Mouse (Mus musculus) forelimb bud, embryonic 11.5 days (tissue): ENCODE data around the gene Ndufc1.
"Not testable (repeated sequence)": the region's sequence is repeated elsewhere in the genome, so short reads cannot be mapped to it uniquely, and the experiment has no call there.

Source experiments
- DNase-seq: peaks from one replicate; pipeline ENCODE4 v3.0.0-alpha.2; 2012; ENCODE audit warnings: low read depth, low spot score

Gene Ndufc1

GRCm38 (mm10) chr3:51408561-51409183 lies at the start of gene Ndufc1:
Gene Ndufc1, minus strand, starts transcription at chr3:51408988.
- peak; percentile 96 for DNase-seq

GRCm38 (mm10) chr3:51434871-51435595 lies 26.2 kb upstream of the Ndufc1 start:
- DNase-seq, result no peak

GRCm38 (mm10) chr3:51434364-51434763 lies 25.6 kb upstream of the Ndufc1 start:
- DNase-seq, result not testable (repeated sequence)

GRCm38 (mm10) chr3:51425394-51425793 lies 16.6 kb upstream of the Ndufc1 start:
- no peak for DNase-seq

GRCm38 (mm10) chr3:51421921-51422320 lies 13.1 kb upstream of the Ndufc1 start:
- no peak for DNase-seq

- DNase-seq, result no peak
Observed at GRCm38 (mm10) chr3:51417966-51418365, 9.2 kb upstream of the Ndufc1 start.

- no peak for DNase-seq
Observed at GRCm38 (mm10) chr3:51417485-51417884, 8.7 kb upstream of the Ndufc1 start.

GRCm38 (mm10) chr3:51417135-51417458 lies 8.3 kb upstream of the Ndufc1 start:
- no peak for DNase-seq

- peak; percentile 26 for DNase-seq
Observed at GRCm38 (mm10) chr3:51416364-51417134, 7.8 kb upstream of the Ndufc1 start.

GRCm38 (mm10) chr3:51416073-51416363 lies 7.2 kb upstream of the Ndufc1 start:
- no peak for DNase-seq

- DNase-seq, result peak; percentile 94
Observed at GRCm38 (mm10) chr3:51415098-51416072, 6.6 kb upstream of the Ndufc1 start, which contains the start of gene Naa15. Gene Naa15, plus strand, starts transcription at chr3:51415148.

- DNase-seq, result no peak
Observed at GRCm38 (mm10) chr3:51413276-51413675, 4.5 kb upstream of the Ndufc1 start.

GRCm38 (mm10) chr3:51412457-51412856 lies 3.7 kb upstream of the Ndufc1 start:
- no peak for DNase-seq

GRCm38 (mm10) chr3:51407870-51408560 lies 773 bp downstream of the Ndufc1 start:
- no peak for DNase-seq

- DNase-seq, result no peak
Observed at GRCm38 (mm10) chr3:51402628-51403027, 6.2 kb downstream of the Ndufc1 start.

- DNase-seq, result not testable (repeated sequence)
Observed at GRCm38 (mm10) chr3:51402054-51402453, 6.7 kb downstream of the Ndufc1 start.

- DNase-seq, result no peak
Observed at GRCm38 (mm10) chr3:51400682-51401081, 8.1 kb downstream of the Ndufc1 start.

- DNase-seq, result no peak
Observed at GRCm38 (mm10) chr3:51399531-51399930, 9.3 kb downstream of the Ndufc1 start.

- no peak for DNase-seq
Observed at GRCm38 (mm10) chr3:51398667-51399066, 10.1 kb downstream of the Ndufc1 start.

- no peak for DNase-seq
Observed at GRCm38 (mm10) chr3:51397700-51398299, 11.0 kb downstream of the Ndufc1 start.
